Mouse (Mus musculus) adrenal gland (tissue): ENCODE measurements around the gene Mitf.

Experiments
- intact Hi-C: fragments of 180-260 bp; cut with DNase I; formaldehyde crosslinking; loops from one replicate; pipeline ENCODE4 v1.15.1; 2025

Mitf gene

DNA sequence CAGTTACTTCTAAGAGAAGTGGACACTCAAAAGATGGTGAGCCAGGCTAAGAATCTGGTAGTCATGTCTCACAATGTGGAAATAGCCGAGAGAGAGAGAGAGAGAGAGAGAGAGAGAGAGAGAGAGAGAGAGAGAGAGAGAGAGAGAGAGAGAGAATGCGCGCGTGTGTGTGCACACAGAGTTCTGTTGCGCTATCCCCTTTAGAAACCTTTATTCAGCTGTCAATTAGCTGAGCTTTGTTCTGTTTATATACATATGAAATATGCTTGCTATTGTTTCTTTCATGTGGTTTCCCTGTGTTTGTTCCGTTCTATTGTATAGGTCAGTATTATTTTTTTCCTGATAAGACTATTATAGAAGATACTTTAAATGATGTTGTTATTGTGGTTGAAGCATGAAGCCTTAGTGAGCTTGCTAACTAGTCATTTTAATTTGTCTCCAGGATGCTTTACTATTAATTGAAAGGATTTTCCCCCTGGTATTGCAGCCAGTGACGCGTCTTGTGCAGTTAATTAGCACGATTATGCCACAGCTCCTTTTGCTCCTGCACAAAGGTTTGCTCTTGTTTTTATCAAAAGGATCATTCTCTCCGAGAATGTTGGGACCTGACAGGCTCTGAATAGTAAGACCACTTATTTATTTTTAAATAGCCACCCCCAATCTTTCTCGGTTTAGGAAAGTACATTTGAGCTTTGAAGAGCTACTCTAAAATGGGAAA, 131.2 kb downstream of the Mitf start:
- intact Hi-C loops, result no loop called here

DNA sequence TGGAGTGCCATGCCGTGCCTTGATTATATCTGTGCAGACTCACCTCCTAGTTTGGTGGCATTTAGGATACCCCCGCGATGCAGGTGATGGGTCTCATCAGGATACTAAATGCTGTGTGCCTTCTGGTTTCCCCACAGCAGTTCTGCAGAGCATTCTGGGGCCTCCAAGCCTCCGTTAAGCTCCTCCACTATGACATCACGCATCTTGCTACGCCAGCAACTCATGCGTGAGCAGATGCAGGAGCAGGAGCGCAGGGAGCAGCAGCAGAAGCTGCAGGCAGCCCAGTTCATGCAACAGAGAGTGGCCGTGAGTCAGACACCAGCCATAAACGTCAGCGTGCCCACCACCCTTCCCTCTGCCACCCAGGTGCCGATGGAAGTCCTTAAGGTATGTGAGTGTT, 134.1 kb downstream of the Mitf start:
- intact Hi-C loops, result no loop called here

DNA sequence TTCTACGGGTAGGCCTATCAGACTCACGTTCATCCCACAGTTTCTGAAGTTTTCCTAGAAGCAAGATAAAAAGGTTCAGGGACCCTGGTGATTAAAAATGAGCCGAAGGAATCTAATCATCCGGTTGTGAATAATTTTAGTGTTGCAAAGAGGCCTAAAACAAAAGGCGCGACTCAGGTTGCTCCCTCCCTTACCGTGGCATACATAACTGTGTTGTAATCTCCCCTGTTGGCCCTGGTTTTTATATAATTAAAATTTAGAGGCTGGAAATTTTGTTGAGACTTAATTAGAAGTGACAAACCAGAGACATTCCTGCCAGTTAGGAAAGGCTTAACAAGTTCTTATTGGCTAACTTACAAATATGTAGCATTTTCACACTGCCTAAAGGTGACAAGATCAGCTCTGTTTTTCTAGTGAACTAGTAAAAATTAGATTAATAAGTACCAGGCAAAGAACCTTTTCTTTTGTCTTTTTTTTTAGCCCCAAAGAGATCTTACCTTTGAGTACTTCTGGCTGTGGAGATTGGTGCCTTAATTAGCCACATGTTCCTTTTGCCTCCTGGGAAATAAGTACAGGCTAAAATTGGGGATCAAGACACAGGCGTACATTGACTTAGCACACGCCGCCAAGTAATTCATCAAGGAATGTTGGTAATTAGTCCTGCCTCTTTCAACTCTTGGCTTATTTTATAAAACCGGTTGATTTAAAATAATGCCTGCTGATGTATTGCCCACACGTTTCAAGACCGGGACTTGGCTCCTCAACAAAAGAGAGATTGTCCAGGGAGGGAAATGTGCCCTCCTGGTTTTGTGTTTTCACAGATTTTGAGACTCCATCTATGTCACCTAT, 143.4 kb downstream of the Mitf start:
- intact Hi-C loops, result no loop called here

DNA sequence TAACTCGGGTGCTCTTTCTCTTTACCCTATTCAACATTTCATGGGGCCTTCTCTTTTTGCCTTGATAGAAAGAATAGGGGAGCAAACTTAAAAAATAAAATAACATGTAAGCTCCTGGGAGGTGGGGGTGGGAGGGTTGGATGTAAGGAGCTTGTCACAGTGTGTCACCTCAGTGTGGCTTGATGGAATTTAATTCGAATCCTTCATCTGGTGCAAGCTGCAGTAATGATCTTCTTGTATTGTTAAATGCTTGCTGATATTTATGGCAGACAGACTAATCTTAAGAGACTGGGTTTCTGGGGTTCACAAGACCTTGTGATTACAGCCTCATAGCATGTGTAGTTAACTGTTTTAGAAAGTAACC, 144.0 kb downstream of the Mitf start:
- intact Hi-C loops, result no loop called here

DNA sequence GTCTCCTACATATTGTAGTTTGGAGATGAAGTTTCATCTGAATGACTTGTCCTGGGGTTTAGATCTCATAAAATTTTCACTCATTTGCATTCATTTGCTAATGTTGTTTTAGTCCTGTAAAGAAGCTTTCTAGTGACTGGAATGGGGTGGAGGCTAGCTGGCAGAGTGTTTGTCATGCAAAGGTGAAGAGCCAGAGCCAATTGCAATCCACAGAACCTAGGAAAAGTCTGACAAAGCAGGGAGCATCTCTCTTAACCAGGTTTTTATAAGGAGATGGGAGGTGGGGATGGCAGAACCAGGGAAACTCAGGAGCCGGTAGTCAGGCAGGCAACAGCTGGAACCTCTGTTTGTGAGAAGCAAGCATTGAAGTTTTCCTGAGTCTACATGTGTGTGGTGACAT, 144.9 kb downstream of the Mitf start:
- intact Hi-C loops, result no loop called here

DNA sequence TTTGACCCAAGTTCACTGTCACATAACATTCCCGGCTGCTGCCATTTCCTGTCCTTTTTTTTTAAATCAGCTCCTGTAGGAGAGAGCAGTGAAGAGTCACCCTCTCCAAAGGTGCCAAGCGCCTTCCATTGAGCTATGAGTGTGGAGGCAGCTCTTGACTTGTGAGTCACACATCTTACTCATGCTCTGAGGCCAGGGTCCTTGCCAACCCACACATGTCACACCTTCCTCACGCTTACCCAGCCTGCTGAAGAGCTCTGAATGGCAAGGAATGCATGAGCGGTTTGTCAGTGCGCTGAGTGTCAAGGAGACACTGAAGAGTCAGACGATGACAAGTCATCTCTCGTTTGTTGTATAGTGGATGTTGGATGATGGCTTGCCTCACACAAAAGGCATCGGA, 146.0 kb downstream of the Mitf start:
- intact Hi-C loops, result no loop called here

DNA sequence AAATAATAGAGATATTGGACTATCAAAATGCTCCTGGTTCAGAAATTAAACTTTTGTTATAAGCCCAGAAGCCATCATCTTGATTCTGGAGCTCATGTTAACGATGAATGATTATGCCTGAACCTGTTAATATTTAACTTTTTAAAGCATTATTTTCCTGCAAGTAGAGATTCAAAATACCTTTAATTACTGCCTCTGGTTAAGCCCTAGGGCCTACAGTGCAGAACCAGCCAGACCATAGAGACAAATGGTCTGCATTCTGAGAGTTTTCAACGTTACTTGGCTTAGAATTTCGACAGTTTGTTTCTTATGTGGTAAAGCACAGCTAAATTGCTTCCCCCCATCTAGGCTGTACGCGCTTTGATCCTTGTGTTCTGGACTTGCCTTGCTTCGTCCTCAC, 149.3 kb downstream of the Mitf start:
- intact Hi-C loops, result no loop called here

DNA sequence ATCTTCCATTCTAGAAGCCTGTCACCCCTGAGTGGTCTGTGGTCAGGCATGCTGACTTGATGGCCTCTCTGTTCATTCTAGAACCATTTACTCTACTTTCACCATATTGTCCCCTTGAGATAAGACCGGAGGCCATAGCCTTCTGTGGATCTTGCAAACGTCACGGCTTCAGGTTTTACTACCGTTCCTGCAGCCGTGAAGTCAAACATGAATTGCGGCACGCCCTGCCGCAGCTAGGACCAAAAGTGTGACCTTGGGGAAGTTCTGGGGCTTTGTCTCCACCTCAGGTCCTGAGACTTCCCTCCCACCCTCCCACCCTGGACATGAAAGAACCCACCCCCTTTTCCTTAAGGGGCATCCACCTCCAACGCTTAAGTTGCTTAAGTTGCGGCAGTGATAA, 149.8 kb downstream of the Mitf start:
- intact Hi-C loops, result no loop called here

DNA sequence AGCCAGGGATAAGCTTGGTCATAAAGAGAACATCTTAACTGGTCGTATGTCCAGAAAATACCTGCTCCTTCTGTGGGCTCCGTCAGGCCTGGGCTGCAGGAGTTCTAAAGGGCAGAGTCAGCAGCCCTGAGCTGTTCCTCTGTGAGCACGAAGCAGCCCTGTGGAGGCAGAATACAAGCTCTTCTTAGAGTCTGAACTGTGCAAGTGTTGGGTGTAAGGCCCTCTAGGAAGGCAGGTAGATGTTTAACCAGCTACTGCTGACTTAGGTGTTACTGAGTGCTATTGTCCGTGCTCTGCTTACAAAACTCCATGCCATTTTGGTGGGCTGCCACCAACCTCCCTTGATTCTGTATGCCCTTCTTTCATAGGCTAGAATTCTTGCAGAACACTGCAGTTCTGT, 151.4 kb downstream of the Mitf start:
- intact Hi-C loops, result no loop called here

DNA sequence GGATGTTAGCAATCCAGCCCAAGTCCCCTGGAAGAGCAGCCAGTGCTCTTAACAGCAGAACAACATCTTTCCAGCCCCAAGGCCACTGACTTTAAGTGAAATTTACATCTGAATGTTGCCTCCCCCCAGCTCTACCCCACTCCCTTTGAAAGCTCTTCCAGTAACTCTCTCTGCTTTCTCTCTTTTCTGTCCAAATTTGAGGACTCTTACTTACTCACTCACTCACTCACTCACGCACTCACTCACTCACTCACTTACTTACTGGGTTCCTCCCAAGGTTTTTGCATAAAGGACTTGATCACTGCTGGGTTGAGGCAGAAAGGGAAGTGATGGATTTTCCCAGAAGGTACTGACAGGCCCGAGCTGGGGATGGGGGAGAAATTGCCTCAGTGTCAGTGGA, 154.9 kb downstream of the Mitf start:
- intact Hi-C loops, result no loop called here

DNA sequence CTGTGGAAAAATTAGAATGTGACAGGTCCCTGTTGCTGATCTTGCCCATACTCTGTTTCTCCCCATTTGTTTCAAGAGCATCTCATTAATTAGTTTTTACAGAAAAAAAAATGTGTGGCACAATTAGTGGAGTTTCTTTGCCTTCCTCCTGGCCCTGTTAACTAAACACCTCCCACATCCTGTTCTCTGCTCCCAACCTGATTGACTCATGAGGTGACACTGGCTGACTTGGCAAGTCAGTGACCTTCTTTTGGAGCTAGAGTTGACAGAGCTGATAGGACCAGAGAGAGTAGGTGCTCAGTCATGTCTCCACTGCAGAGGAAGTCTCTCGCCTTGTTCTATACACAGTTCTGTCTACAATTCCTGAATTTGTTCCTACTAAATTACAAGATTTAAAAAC, 155.5 kb downstream of the Mitf start:
- intact Hi-C loops, result no loop called here

DNA sequence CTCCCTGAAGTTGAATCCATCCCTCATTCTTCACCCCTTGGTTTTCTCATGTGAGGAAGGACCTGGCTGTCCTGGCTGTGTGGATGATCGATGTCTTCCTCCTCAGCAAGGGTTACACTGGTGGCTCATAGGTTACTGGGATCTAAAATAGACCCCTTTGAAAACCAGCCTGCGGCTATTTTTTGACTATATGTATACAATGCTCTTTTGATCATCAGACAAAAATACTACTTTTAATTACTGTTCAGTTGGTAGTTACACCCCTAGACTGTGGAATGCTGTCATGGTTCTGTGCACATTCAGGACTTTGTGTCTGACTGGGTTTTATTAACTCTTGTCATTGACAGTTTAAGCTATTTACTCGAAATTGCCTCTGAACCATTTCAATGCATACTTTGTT, 157.9 kb downstream of the Mitf start:
- intact Hi-C loops, result no loop called here

DNA sequence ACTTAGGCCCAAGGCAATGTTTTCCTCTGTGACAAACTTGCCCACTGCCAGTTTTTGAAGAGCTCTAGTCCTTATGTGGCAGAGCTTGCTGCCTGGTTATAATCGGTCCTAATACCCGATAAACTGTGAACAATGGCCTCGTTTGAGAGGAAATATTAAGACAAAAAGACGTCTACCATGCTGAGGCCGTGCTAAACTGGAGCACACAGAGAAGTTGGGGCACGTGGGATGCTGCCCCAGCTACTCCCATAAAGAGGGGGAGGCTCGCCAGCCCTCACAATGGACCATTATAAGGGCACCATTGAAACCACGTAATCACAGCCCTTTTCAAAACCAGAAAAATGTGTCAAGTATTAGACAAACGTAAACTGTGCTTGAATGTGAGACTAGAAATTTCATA, 174.8 kb downstream of the Mitf start:
- intact Hi-C loops, result no loop called here

DNA sequence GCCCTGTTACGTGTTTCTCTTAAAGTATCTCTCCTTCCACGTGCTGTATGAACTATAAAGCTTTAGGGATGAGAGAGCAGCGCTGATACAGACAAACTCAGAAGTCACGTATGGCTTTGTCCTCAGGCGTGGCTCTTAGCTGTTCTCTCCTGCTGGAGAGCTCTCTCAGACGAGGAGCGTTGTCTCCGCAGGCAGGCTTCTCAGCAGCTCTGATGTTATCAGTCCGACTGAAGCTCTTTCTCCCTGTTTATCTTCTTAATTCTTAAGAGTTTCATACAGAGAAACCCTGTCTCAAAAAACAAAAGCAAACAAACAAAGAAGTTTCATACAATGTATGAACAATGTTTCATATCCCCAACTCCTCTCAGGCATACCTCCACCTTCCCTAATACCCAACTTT, 178.8 kb downstream of the Mitf start:
- intact Hi-C loops, result no loop called here

DNA sequence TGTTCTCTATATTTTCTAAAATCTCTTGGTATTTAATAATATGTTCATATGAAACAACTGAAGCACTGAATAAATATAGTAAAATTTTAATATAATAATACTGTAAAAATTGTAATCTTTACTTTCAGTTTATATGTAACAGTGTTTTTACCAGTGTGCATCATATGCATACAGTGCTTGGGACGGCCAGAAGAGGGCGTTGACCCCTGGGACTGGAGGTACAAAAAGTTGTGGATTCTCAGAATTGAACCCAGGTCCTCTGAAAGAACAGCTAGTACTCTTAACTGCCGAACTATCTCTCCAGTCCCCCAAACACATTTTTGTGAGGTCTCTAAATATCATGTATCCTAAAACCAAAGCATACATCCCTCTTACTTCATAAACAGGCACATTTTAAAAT, 179.6 kb downstream of the Mitf start:
- intact Hi-C loops, result no loop called here

DNA sequence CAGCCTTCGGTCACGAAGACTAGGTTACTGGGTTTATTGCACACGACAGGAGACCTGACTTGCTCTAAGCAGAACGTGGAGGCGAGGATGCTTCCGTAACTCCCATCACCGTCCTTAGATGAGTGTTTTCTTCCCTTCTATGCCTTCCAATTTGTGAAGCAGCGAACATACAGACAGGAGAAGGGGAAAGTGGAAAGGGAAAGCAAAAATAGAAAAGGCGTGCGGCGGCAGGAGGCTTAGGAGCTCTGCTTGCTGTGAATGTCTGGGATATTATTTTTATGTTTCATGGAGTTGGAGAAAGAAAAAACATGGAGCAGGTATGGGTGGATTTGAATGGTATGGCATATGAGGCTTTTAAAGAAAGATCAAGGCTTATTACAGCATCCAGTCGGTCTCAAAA, 186.7 kb downstream of the Mitf start:
- intact Hi-C loops, result no loop called here

DNA sequence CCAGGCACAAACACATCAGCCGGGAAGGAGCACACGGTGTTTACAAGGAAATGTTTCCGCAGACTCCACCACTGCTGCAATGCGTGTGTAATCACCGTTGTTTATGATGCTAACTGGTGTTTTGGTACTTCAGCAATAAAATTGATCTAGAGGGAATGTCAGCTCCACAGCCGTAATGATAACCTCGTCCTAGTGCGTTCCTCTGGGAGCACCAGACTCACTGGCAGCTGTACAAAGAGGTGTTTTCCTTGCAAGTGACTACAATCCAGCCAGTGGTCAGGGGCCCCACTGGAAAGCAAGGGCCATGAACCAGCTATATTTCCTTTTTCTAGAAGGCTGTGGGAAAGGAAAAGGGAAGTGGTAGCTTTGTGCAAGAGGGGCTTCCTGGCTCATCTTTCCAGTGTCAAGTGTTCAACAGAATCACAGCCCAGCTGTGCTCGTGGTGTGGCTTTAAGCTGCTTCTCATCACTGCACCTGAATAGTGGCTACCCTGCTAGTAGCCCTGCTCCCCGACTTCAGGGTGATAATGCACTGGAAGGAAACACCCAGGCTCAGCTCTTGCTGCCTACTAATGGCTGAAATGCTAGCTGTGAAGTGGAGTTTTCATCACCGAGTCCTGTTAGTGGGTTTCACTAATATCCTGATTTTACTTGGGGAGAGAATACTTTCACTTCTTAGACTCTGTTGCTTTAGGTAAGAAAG, 188.9 kb downstream of the Mitf start:
- intact Hi-C loops, result no loop called here

DNA sequence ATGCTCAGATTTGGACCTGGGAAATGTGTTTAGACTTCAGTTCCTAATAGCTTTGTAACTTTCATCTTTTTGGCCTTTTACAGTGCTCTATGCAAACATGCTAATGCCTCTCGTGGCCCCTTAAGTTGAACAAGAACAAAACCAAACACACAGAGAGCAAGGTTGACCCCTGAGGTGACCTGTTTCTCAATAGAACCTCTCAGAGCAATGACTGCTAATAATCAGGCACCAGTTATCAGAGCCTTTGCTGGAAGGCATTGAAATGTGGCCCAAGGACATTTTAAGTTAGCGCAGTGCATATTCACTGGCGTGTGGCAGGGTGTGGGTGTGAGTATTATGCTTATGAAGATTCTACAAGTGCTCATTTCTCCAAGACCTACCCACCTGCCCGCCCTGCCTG, 194.7 kb downstream of the Mitf start:
- intact Hi-C loops, result loop anchor here (5.0 kb wide), 1 partner anchor 194 kb away; the partner anchor contains the start of gene Mitf

DNA sequence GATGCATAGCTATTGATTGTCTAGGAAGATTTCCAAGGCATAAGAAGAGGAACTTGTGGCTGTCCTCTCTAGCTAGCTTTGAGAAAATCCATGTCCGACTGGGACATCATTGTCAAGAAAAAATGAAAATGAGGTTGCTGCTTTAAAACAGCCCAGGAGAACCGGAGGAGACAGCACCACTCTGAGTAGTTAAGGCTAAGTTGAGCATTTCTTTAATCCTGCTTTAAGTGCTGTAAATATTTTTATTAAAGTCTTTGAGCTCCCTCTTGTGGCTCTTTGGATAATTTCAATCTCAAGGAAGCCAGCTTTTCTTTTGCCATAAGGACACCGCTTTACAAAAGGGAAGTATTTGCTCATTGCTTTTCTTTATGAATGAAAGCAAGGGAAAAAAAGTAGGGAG, 196.3 kb downstream of the Mitf start:
- intact Hi-C loops, result loop anchor here (2.0 to 5.0 kb wide), 2 partner anchors 196 to 242 kb away; partner anchors contain the start of gene Mitf

DNA sequence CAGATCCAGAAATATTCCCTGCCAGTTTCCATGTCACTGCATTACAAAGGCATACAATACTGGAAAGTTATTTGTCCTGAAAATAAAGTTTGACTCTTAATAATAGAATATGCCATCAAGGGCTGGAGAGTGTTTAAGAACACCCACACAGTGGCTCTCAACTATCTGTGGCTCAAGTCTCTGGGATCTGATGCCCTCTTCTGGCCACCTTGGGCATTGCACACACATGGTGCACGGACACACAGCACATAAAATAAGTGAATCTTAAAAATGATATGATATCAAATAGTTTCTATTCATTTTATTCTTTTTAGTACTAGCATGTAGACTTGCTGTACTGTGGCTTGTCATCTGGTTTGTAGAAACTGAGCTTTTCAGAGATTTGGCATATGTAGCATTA, 198.7 kb downstream of the Mitf start:
- intact Hi-C loops, result no loop called here

DNA sequence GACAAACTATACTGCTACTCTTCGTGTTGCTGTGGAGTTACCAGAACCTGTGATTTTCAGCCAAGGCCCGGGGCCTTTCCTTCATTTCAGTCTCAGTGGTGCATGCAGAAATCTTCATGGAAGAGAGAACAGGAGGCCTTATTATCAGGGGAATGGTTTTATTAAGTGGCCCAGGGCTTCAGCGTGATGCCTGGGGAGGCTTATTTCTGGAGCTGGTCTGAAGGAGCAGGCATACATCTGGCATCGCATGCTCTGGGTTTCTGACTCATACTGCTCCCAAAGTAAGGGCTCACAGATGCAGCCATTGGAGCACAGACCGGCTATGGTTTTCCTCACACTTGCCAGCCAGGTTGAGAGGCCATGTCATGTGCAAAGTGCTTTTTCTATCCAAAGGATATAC, 208.2 kb downstream of the Mitf start:
- intact Hi-C loops, result no loop called here

DNA sequence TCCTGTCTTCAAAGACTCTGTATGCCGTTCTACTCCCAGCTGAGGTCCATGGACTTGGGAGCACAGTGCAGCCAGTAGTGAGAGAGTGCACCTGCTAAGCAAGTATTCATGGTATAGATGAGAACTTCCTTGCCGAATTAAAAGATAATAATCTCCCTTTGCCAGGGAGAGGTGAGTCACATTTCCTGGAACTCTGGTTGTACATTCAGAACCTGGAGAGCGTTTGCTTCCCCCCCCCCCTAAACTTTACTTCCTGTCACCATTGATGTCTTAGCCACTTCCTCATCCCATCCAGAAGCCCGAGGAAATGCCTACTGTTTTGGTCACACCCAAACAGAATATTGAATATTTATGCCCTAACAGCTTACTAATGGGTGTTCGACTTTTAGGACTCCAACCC, 209.0 kb downstream of the Mitf start:
- intact Hi-C loops, result no loop called here
